Mouse (Mus musculus): ENCODE results near the gene Sgms2. TPM values are rescaled to one million over a fixed set of nuclear protein-coding genes. Genes with fewer than 3 reads are reported as not detected.
A peak's percentile ranks its signal among the peaks of the same experiment; 100 is the strongest.

The Sgms2 gene
- polyA plus RNA-seq, 1 experiment from 2014 or later = 3.1 TPM

DNA sequence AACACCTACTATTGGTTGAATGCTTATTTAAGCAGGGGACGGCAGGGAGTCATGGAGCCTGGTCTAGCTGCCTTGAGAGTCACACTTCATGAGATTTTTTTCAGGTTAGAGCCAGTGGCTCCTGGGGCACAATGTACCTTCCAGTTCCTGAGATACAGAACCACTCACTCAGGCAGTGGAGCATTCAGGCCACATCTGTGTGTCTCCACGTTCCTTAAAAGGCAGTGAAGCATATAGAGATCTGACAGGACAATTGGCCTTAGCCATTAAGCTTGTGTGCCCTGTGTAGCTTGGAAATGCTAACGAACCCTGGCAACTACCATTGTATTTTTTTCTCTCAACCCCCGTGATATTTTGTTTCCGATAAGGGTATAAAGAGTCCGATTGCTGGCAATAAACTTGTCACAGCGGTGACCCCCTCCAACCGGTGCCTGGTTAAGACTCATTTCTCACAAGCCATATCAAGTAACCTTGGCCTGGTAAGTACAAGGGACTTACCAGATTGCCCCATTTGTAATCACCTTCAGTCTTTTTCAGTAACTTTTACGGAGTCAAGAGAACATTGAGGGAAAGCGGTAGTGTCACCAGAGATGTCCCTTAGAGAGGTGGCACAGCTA lies 5.4 kb upstream of the Sgms2 start:
- Histone ChIP-seq H3K4me1 (ENCODE audit: insufficient read depth) (no peaks in the 10 kb centered on the region), H3K27me3 (ENCODE audit: insufficient read depth, low read length) (no peaks in the 10 kb centered on the region), H3K4me3 (ENCODE audit: low read depth, low read length) (no peak overlapping the region), H3K9me3 (ENCODE audit: low read depth, low read length) (no peaks in the 10 kb centered on the region), H3K36me3 (ENCODE audit: insufficient read depth) (no peaks in the 10 kb centered on the region), H3K4me2 (no peak overlapping the region), H3K9ac (no peak overlapping the region), H3K27ac (ENCODE audit: low read depth) (no peak overlapping the region)
- TF ChIP-seq CTCF (IDR thresholded peaks at IDR 0.05; ENCODE audit: low read depth) = no peak
- DNase-seq (no peak), ATAC-seq (ENCODE audit: insufficient read depth) (no peak)
- 76% methylated on average over 10 of the region's 10 CpGs for WGBS

GRCm38 (mm10) chr3:131495076-131495475 lies 3.9 kb upstream of the Sgms2 start:
- H3K36me3 ChIP-seq (ENCODE audit: insufficient read depth) = no peaks in the 10 kb centered on the region
- no peak overlapping the region for H3K27ac ChIP-seq (ENCODE audit: low read depth)
- 79% methylated on average over 1 of the region's 1 CpGs for WGBS
- no peak overlapping the region for H3K4me2 ChIP-seq
- H3K4me1 ChIP-seq (ENCODE audit: insufficient read depth) = peaks cover 6% of the 10 kb centered on the region; the same call in 1 of the 2 replicates
- TF ChIP-seq CTCF (IDR thresholded peaks at IDR 0.05; ENCODE audit: low read depth) = no peak
- ATAC-seq (ENCODE audit: insufficient read depth) (no peak), DNase-seq (no peak)
- peaks cover 9% of the 10 kb centered on the region; the same call in 1 of the 2 replicates for H3K27me3 ChIP-seq (ENCODE audit: insufficient read depth, low read length)
- no peaks in the 10 kb centered on the region for H3K9me3 ChIP-seq (ENCODE audit: low read depth, low read length)
- no peak overlapping the region for H3K4me3 ChIP-seq (ENCODE audit: low read depth, low read length)
- no peak overlapping the region for H3K9ac ChIP-seq

DNA sequence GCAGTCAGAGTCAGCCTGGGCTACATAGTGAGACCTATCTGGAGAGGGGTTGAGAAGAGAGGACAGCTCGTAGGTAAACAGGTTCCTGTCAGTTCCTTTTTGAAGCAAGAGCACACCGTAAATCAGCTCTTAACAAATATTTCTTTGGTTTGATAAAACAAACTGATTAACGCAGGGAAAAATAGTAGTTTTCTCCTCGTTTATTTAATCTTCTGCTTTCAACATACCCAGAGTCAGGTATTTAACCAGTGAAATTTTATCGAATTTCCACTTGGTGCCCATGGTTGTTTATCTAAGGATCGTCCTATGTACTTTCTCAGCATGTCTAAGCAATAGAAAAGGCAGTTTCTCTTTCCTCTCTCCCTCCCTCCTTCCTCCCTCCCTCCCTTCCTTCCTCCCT lies 2.0 kb upstream of the Sgms2 start:
- no peak for TF ChIP-seq CTCF (IDR thresholded peaks at IDR 0.05; ENCODE audit: low read depth)
- Histone ChIP-seq H3K9me3 (ENCODE audit: low read depth, low read length) (no peaks in the 10 kb centered on the region), H3K4me1 (ENCODE audit: insufficient read depth) (peaks cover 6% of the 10 kb centered on the region; the same call in 1 of the 2 replicates), H3K9ac (no peak overlapping the region), H3K36me3 (ENCODE audit: insufficient read depth) (no peaks in the 10 kb centered on the region), H3K4me3 (ENCODE audit: low read depth, low read length) (no peak overlapping the region), H3K27ac (ENCODE audit: low read depth) (no peak overlapping the region), H3K27me3 (ENCODE audit: insufficient read depth, low read length) (peaks cover 22% of the 10 kb centered on the region), H3K4me2 (no peak overlapping the region)
- no peak for DNase-seq
- no peak for ATAC-seq (ENCODE audit: insufficient read depth)
- WGBS = 29% methylated on average over 6 of the region's 6 CpGs

GRCm38 (mm10) chr3:131491980-131492379 lies 769 bp upstream of the Sgms2 start:
- H3K9ac ChIP-seq = no peak overlapping the region
- peaks cover 29% of the 10 kb centered on the region for H3K27me3 ChIP-seq (ENCODE audit: insufficient read depth, low read length)
- H3K36me3 ChIP-seq (ENCODE audit: insufficient read depth) = no peaks in the 10 kb centered on the region
- H3K27ac ChIP-seq (ENCODE audit: low read depth) = no peak overlapping the region
- H3K4me1 ChIP-seq (ENCODE audit: insufficient read depth) = peaks cover 6% of the 10 kb centered on the region; the same call in 1 of the 2 replicates
- H3K4me3 ChIP-seq (ENCODE audit: low read depth, low read length) = no peak overlapping the region
- no peak for ATAC-seq (ENCODE audit: insufficient read depth)
- WGBS = 85% methylated on average over 7 of the region's 7 CpGs
- DNase-seq = no peak
- no peak overlapping the region for H3K4me2 ChIP-seq
- TF ChIP-seq CTCF (IDR thresholded peaks at IDR 0.05; ENCODE audit: low read depth) = no peak
- H3K9me3 ChIP-seq (ENCODE audit: low read depth, low read length) = no peaks in the 10 kb centered on the region

DNA sequence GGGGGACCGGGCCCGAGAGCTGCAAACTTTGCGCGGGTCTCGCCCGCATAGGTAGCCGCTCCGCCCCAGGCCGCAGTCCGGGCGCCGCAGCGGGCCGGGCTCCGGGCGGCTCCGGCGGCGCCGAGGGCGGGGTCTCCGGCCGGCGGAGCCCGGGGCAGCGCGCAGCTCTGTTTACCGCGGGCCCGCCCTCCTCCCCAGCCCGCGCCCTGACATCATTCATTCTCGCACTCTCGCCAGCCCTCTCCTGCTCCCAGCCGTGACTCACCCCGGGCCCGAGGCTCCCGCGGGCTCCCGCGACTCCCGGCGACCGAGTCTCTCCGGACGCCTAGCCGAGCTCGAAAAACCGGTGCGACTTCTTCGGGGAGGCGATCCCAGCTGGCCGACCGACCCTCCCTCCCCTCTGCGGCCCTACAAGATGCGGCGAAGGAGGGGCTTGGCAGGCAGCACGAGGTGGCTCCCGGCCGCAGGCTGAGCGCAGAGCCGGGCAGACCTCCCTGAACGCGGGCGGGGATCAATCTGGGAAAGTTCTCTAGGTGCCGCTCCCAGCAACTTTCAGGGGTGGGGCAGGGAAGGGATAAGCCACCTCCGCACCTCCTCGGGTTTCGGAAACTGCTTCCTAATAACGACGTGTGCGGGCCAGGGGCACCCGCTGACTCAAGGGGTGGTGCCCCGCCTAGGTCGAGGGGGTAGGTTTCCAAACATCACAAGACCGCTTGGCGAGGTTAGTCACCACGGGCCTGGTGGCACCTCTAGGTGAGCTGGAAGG lies 885 bp downstream of the Sgms2 start:
- Histone ChIP-seq H3K4me1 (ENCODE audit: insufficient read depth) (peaks cover 6% of the 10 kb centered on the region; the same call in 1 of the 2 replicates), H3K27me3 (ENCODE audit: insufficient read depth, low read length) (peaks cover 29% of the 10 kb centered on the region), H3K27ac (ENCODE audit: low read depth) (peak overlapping the region; percentile 67)

DNA sequence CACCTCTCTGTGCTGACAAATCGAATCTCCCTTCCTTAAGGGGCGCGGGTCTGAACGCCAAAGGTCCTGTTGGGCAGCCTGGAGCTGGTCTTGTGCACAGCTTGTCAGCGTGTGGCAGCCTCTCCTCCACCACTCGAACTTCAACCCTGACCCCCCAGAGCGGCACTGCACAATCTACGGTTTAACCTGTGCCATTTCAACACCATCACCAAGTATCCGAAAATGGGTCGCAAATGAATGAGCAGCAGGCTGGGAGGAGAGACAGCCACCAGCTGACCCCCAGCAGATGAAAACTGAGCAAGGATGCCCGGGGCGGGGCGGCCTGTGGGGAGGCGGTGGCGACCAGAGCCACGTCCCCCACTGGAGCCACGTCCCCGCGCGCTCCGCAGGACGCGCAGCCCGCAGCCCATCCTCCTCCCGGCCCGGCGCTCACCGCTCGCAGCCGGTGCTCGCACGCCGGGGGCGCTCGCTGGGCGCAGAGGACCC lies 1.5 kb downstream of the Sgms2 start:
- DNase-seq = peak; percentile 54
- no peaks in the 10 kb centered on the region for H3K9me3 ChIP-seq (ENCODE audit: low read depth, low read length)
- no peak for TF ChIP-seq CTCF (IDR thresholded peaks at IDR 0.05; ENCODE audit: low read depth)

More for the DNA sequence above, 885 bp downstream of the Sgms2 start:
- Histone ChIP-seq H3K36me3 (ENCODE audit: insufficient read depth) (no peaks in the 10 kb centered on the region), H3K9ac (peak overlapping the region; percentile 62), H3K4me2 (peak overlapping the region; percentile 93), H3K4me3 (ENCODE audit: low read depth, low read length) (peak overlapping the region; percentile 69), H3K9me3 (ENCODE audit: low read depth, low read length) (no peaks in the 10 kb centered on the region)
- DNase-seq (peak; percentile 81), ATAC-seq (ENCODE audit: insufficient read depth) (peak; percentile 95)
- under 1% methylated on average over 73 of the region's 78 CpGs for WGBS
- no peak for TF ChIP-seq CTCF (IDR thresholded peaks at IDR 0.05; ENCODE audit: low read depth)

GRCm38 (mm10) chr3:131488969-131489368 lies 2.2 kb downstream of the Sgms2 start:
- H3K9me3 ChIP-seq (ENCODE audit: low read depth, low read length) = no peaks in the 10 kb centered on the region
- H3K27me3 ChIP-seq (ENCODE audit: insufficient read depth, low read length) = peaks cover 29% of the 10 kb centered on the region
- no peak for DNase-seq
- H3K4me2 ChIP-seq = peak overlapping the region; percentile 93; the same call in 1 of the 2 replicates
- no peak overlapping the region for H3K27ac ChIP-seq (ENCODE audit: low read depth)
- ATAC-seq (ENCODE audit: insufficient read depth) = no peak
- H3K4me3 ChIP-seq (ENCODE audit: low read depth, low read length) = no peak overlapping the region
- no peaks in the 10 kb centered on the region for H3K36me3 ChIP-seq (ENCODE audit: insufficient read depth)
- WGBS = 30% methylated on average over 5 of the region's 5 CpGs
- H3K4me1 ChIP-seq (ENCODE audit: insufficient read depth) = peaks cover 6% of the 10 kb centered on the region; the same call in 1 of the 2 replicates
- TF ChIP-seq CTCF (IDR thresholded peaks at IDR 0.05; ENCODE audit: low read depth) = no peak
- no peak overlapping the region for H3K9ac ChIP-seq

More for the DNA sequence above, 1.5 kb downstream of the Sgms2 start:
- Histone ChIP-seq H3K4me3 (ENCODE audit: low read depth, low read length) (peak overlapping the region; percentile 69), H3K27me3 (ENCODE audit: insufficient read depth, low read length) (peaks cover 29% of the 10 kb centered on the region), H3K36me3 (ENCODE audit: insufficient read depth) (no peaks in the 10 kb centered on the region), H3K27ac (ENCODE audit: low read depth) (peak overlapping the region; percentile 67), H3K4me2 (peak overlapping the region; percentile 93), H3K9ac (peak overlapping the region; percentile 62), H3K4me1 (ENCODE audit: insufficient read depth) (peaks cover 6% of the 10 kb centered on the region; the same call in 1 of the 2 replicates)
- WGBS = under 1% methylated on average over 36 of the region's 36 CpGs
- ATAC-seq (ENCODE audit: insufficient read depth) = peak; percentile 77
